9 mouse cellular contexts compared by ENCODE assay signal in genomic region chr5:123133083-123133783, GRCm38 (mm10). TPM values are rescaled to one million over a fixed set of nuclear protein-coding genes. Genes with fewer than 3 reads are reported as not detected.
DNase-seq lines count a peak whose midpoint lies in the region; ATAC-seq and TF ChIP-seq lines count a peak whose summit lies in the region.
"Had no signal": no experiment of that assay in that cellular context is flagged by ENCODE, and none has a peak within 500 bp of the region (broad histone marks: within the 10 kb centered on the region; RNA-seq: fewer than 3 reads in every experiment).

No protein-coding gene starts in this region.

- intact Hi-C loops in heart, postnatal 10 days (cut with DNase I), result loop anchor here (1.0 to 2.0 kb wide), 5 partner anchors 14 to 69 kb away; no protein-coding TSS in a partner anchor

- no peak overlapping the region for H3K27ac ChIP-seq in ES-Bruce4 (ENCODE audit: insufficient read depth, low read length)
- peak overlapping the region; percentile 100 for H3K27ac ChIP-seq in forebrain, embryonic 14.5 days (ENCODE audit: low read depth, low read length)
- peak overlapping the region; percentile 100 for H3K27ac ChIP-seq in lung, embryonic 14.5 days (ENCODE audit: low read depth)
- H3K27ac ChIP-seq in thymus, adult 2 months (ENCODE audit: control insufficient read depth, insufficient read depth, low read length), result peak overlapping the region; percentile 40; the same call in 1 of the 2 replicates

- DNase-seq in cerebellum, adult 11-12 months, result peak; percentile 84
- peak; percentile 84 for DNase-seq in forebrain, embryonic 14.5 days (ENCODE audit: low spot score)
- DNase-seq in heart, postnatal 10 days, result peak; percentile 94 to 97
- peak; percentile 83 to 93 for DNase-seq in layer of hippocampus, adult 18-20 months (ENCODE audit: low spot score in 2 of 2)
- peak; percentile 92 for DNase-seq in lung, embryonic 14.5 days
- DNase-seq in thymus, adult 2 months, result peak; percentile 90

- peak overlapping the region; percentile 90 for H3K4me2 ChIP-seq in forebrain, embryonic 14.5 days (ENCODE audit: low read length)
- peak overlapping the region; percentile 100 for H3K4me2 ChIP-seq in lung, embryonic 14.5 days

- peak; percentile 98 for TF ChIP-seq CTCF in ES-Bruce4 (IDR thresholded peaks at IDR 0.05; ENCODE audit: low read depth, low read length)
- TF ChIP-seq CTCF in lung, embryonic 14.5 days (IDR thresholded peaks at IDR 0.05; ENCODE audit: low read depth), result peak; percentile 99
- TF ChIP-seq CTCF in thymus, adult 2 months (IDR thresholded peaks at IDR 0.05; ENCODE audit: borderline replicate concordance, control insufficient read depth, extremely low read depth, insufficient read depth, low read length, poor library complexity), result peak; percentile 98

- peaks cover 1% of the 10 kb centered on the region for H3K4me1 ChIP-seq in ES-Bruce4 (ENCODE audit: control insufficient read depth, insufficient read depth, low read length)
- peaks cover 52% of the 10 kb centered on the region for H3K4me1 ChIP-seq in forebrain, embryonic 14.5 days (ENCODE audit: control insufficient read depth, insufficient read depth, low read length)
- peaks cover 44% of the 10 kb centered on the region for H3K4me1 ChIP-seq in lung, embryonic 14.5 days (ENCODE audit: insufficient read depth)
- peaks cover 84% of the 10 kb centered on the region for H3K4me1 ChIP-seq in thymus, adult 2 months (replicated peaks; ENCODE audit: control insufficient read depth, insufficient read depth, low read length)

- no peaks in the 10 kb centered on the region for H3K36me3 ChIP-seq in ES-Bruce4 (ENCODE audit: control insufficient read depth, insufficient read depth, low read length, poor library complexity, severe bottlenecking)
- H3K36me3 ChIP-seq in forebrain, embryonic 14.5 days (ENCODE audit: control insufficient read depth, insufficient read depth, low read length), result peaks cover 73% of the 10 kb centered on the region
- peaks cover 23% of the 10 kb centered on the region; the same call in 1 of the 2 replicates for H3K36me3 ChIP-seq in lung, embryonic 14.5 days (ENCODE audit: insufficient read depth)
- H3K36me3 ChIP-seq in thymus, adult 2 months (ENCODE audit: control insufficient read depth, insufficient read depth, low read length), result peaks cover 4% of the 10 kb centered on the region; the same call in 1 of the 2 replicates

- H3K9me3 ChIP-seq in ES-Bruce4 (replicated peaks; ENCODE audit: control insufficient read depth, insufficient read depth, low read length, poor library complexity, severe bottlenecking), result no peaks in the 10 kb centered on the region
- no peaks in the 10 kb centered on the region for H3K9me3 ChIP-seq in forebrain, embryonic 14.5 days (replicated peaks; ENCODE audit: control insufficient read depth, low read length)
- H3K9me3 ChIP-seq in lung, embryonic 14.5 days (ENCODE audit: low read depth, low read length), result no peaks in the 10 kb centered on the region

- no peaks in the 10 kb centered on the region for H3K27me3 ChIP-seq in ES-Bruce4 (ENCODE audit: control insufficient read depth, insufficient read depth, low read length, poor library complexity, severe bottlenecking)
- H3K27me3 ChIP-seq in forebrain, embryonic 14.5 days (replicated peaks; ENCODE audit: control insufficient read depth, insufficient read depth, low read length), result no peaks in the 10 kb centered on the region
- no peaks in the 10 kb centered on the region for H3K27me3 ChIP-seq in lung, embryonic 14.5 days (ENCODE audit: insufficient read depth, low read length)
- no peaks in the 10 kb centered on the region for H3K27me3 ChIP-seq in thymus, adult 2 months (ENCODE audit: control insufficient read depth, insufficient read depth, low read length)

- TF ChIP-seq POLR2A in ES-Bruce4 (IDR thresholded peaks at IDR 0.05; ENCODE audit: insufficient read depth, low read length), result no peak
- no peak for TF ChIP-seq POLR2A in thymus, adult 2 months (IDR thresholded peaks at IDR 0.05; ENCODE audit: control insufficient read depth, extremely low read depth, insufficient read depth, low read length, poor library complexity)

- no peak overlapping the region for H3K4me3 ChIP-seq in ES-Bruce4 (ENCODE audit: low read depth, low read length)
- H3K4me3 ChIP-seq in forebrain, embryonic 14.5 days (ENCODE audit: low read depth, low read length), result peak overlapping the region; percentile 5
- H3K4me3 ChIP-seq in lung, embryonic 14.5 days (ENCODE audit: low read depth, low read length), result no peak overlapping the region
- no peak overlapping the region for H3K4me3 ChIP-seq in thymus, adult 2 months (ENCODE audit: control insufficient read depth, insufficient read depth, low read length)

- no peak for ATAC-seq in forebrain, embryonic 14.5 days
- ATAC-seq in lung, embryonic 14.5 days (ENCODE audit: insufficient read depth), result no peak
- ATAC-seq in neutrophil, adult 5-6 weeks (ENCODE audit: extremely low read depth, insufficient number of reproducible peaks, low FRiP score, poor library complexity, severe bottlenecking), result peak; percentile 25; the same call in 1 of the 2 replicates

- WGBS in forebrain, embryonic 14.5 days, result 23% methylated on average over 18 of the region's 18 CpGs
- WGBS in lung, embryonic 14.5 days, result 13% methylated on average over 18 of the region's 18 CpGs
- 33% methylated on average over 18 of the region's 18 CpGs for WGBS in thymus, adult 2 months

- TF ChIP-seq EP300 in ES-Bruce4 (IDR thresholded peaks at IDR 0.05; ENCODE audit: insufficient read depth, low read depth, low read length), result peak; percentile 68; the same call in 1 of the 2 replicates

- H3K9ac ChIP-seq in ES-Bruce4 (ENCODE audit: low read depth, poor library complexity, severe bottlenecking), result no peak overlapping the region
- H3K9ac ChIP-seq in forebrain, embryonic 14.5 days (ENCODE audit: low read length), result no peak overlapping the region
- no peak overlapping the region for H3K9ac ChIP-seq in lung, embryonic 14.5 days

RNA-seq across cellular contexts. Expression of gene Rhof, which starts 0.7 kb away (rescaled TPM):
- 1.6 and 2.0 TPM in 2 replicates for polyA plus RNA-seq in ES-Bruce4 (2011; ENCODE audit: insufficient read depth, insufficient read length, low read depth, missing spikeins)
- 6.8 and 10.5 TPM in 2 replicates for polyA plus RNA-seq in forebrain, embryonic 14.5 days (2014; fragmentation: Nextera tagmentation; extraction: Ambion mirVana)
- under 1 TPM; 0.64 to 0.77 TPM for total RNA-seq in heart, postnatal 10 days (2021)
- 10 to 100 TPM; 49.1 to 50.9 TPM for total RNA-seq in layer of hippocampus, adult 18-20 months (2021)
- 2.4 and 2.5 TPM in 2 replicates for polyA plus RNA-seq in lung, embryonic 14.5 days (2014; fragmentation: Nextera tagmentation; extraction: Ambion mirVana)
- total RNA-seq in neutrophil, adult 5-6 weeks (2017), result 32.0 TPM in 2 replicates
- polyA plus RNA-seq in thymus, adult 2 months (2012; rRNA removed), result 45.1 and 51.9 TPM in 2 replicates

RNA-seq across cellular contexts. Expression of gene Setd1b, which starts 8.8 kb away (rescaled TPM):
- 8.6 and 11.3 TPM in 2 replicates for polyA plus RNA-seq in ES-Bruce4 (2011; ENCODE audit: insufficient read depth, insufficient read length, low read depth, missing spikeins)
- 8.6 and 11.6 TPM in 2 replicates for polyA plus RNA-seq in forebrain, embryonic 14.5 days (2014; fragmentation: Nextera tagmentation; extraction: Ambion mirVana)
- total RNA-seq in heart, postnatal 10 days (2021), result 10 to 100 TPM; 19.6 to 22.1 TPM
- 10 to 100 TPM; 34.8 to 37.4 TPM for total RNA-seq in layer of hippocampus, adult 18-20 months (2021)
- polyA plus RNA-seq in lung, embryonic 14.5 days (2014; fragmentation: Nextera tagmentation; extraction: Ambion mirVana), result 11.5 and 12.1 TPM in 2 replicates
- 18.6 and 23.1 TPM in 2 replicates for total RNA-seq in neutrophil, adult 5-6 weeks (2017)
- polyA plus RNA-seq in thymus, adult 2 months (2012; rRNA removed), result 45.5 and 66.9 TPM in 2 replicates

RNA-seq across cellular contexts. Expression of gene Psmd9, which starts 36.0 kb away (rescaled TPM):
- polyA plus RNA-seq in ES-Bruce4 (2011; ENCODE audit: insufficient read depth, insufficient read length, low read depth, missing spikeins), result 24.8 TPM in 2 replicates
- 52.5 and 63.5 TPM in 2 replicates for polyA plus RNA-seq in forebrain, embryonic 14.5 days (2014; fragmentation: Nextera tagmentation; extraction: Ambion mirVana)
- total RNA-seq in heart, postnatal 10 days (2021), result 10 to 100 TPM; 20.5 to 24.6 TPM
- 10 to 100 TPM; 26.5 to 31.5 TPM for total RNA-seq in layer of hippocampus, adult 18-20 months (2021)
- 70.9 and 81.7 TPM in 2 replicates for polyA plus RNA-seq in lung, embryonic 14.5 days (2014; fragmentation: Nextera tagmentation; extraction: Ambion mirVana)
- total RNA-seq in neutrophil, adult 5-6 weeks (2017), result 14.1 and 18.6 TPM in 2 replicates
- 32.7 and 34.7 TPM in 2 replicates for polyA plus RNA-seq in thymus, adult 2 months (2012; rRNA removed)

RNA-seq across cellular contexts. Expression of gene Hpd, which starts 49.3 kb away (rescaled TPM):
- polyA plus RNA-seq in ES-Bruce4 (2011; ENCODE audit: insufficient read depth, insufficient read length, low read depth, missing spikeins), result not detected in 2 replicates
- polyA plus RNA-seq in forebrain, embryonic 14.5 days (2014; fragmentation: Nextera tagmentation; extraction: Ambion mirVana), result not detected in 2 replicates
- not detected for total RNA-seq in heart, postnatal 10 days (2021)
- total RNA-seq in layer of hippocampus, adult 18-20 months (2021), result not detected
- not detected in 2 replicates for polyA plus RNA-seq in lung, embryonic 14.5 days (2014; fragmentation: Nextera tagmentation; extraction: Ambion mirVana)
- total RNA-seq in neutrophil, adult 5-6 weeks (2017), result not detected in 2 replicates
- polyA plus RNA-seq in thymus, adult 2 months (2012; rRNA removed), result 1.5 and 6.0 TPM in 2 replicates
- total RNA-seq: hematopoietic stem cell, adult 5-6 weeks had no signal
